Mouse (Mus musculus) midbrain, embryonic 16.5 days (tissue): ENCODE data around the gene A030014E15Rik. TPM values are rescaled to one million over a fixed set of nuclear protein-coding genes. Genes with fewer than 3 reads are reported as not detected.
"Not testable (repeated sequence)": the region's sequence is repeated elsewhere in the genome, so short reads cannot be mapped to it uniquely, and the experiment has no call there.

ENCODE experiments used
- ATAC-seq: fragments of 200-750 bp; cut with Nextera tagmentation; 2 replicates; pipeline ENCODE4 v1.8.0; 2017; ENCODE audit warnings: moderate TSS enrichment
- H3K27ac ChIP-seq: fragments of 300-500 bp; sonication (generic); 2 replicates; pipeline ENCODE4 v1.5.1; 2014; ENCODE audit warnings: mild to moderate bottlenecking, low read length, mixed read lengths
- H3K27me3 ChIP-seq: fragments of 300-500 bp; sonication (generic); 2 replicates; pipeline ENCODE4 v1.6.1; 2014; ENCODE audit warnings: low read depth, low read length, mixed read lengths; ENCODE audit not compliant: control insufficient read depth, insufficient read depth
- H3K36me3 ChIP-seq: fragments of 300-500 bp; sonication (generic); 2 replicates; pipeline ENCODE4 v1.6.1; 2014; ENCODE audit warnings: mild to moderate bottlenecking, low read length, moderate library complexity, mixed read lengths; ENCODE audit not compliant: control insufficient read depth, insufficient read depth
- H3K4me1 ChIP-seq: fragments of 300-500 bp; sonication (generic); 2 replicates; pipeline ENCODE4 v1.6.1; 2014; ENCODE audit warnings: mild to moderate bottlenecking, low read length, mixed read lengths; ENCODE audit not compliant: control insufficient read depth, insufficient read depth
- H3K4me2 ChIP-seq: fragments of 300-500 bp; sonication (generic); 2 replicates; pipeline ENCODE4 v1.6.1; 2014; ENCODE audit warnings: mild to moderate bottlenecking, low read length, mixed read lengths
- H3K4me3 ChIP-seq: fragments of 300-500 bp; sonication (generic); 2 replicates; pipeline ENCODE4 v1.5.1; 2014; ENCODE audit warnings: low read depth, mild to moderate bottlenecking, low read length, moderate library complexity, mixed read lengths
- H3K9ac ChIP-seq: fragments of 300-500 bp; sonication (generic); 2 replicates; pipeline ENCODE4 v1.6.1; 2014; ENCODE audit warnings: low read depth, low read length, mixed read lengths
- H3K9me3 ChIP-seq: fragments of 300-500 bp; sonication (generic); replicated peaks from 2 replicates; pipeline ENCODE4 v1.6.1; 2014; ENCODE audit warnings: mild to moderate bottlenecking, low read length, mixed read lengths; ENCODE audit not compliant: control insufficient read depth, poor library complexity, severe bottlenecking
- WGBS: fragments of 180-500 bp; shearing (Covaris S2); extraction: QIAGEN DNeasy Blood & Tissue Kit; methylation state at CpG from one replicate; pipeline ENCODE4 v1.1.7; 2014; 5-methylcytosine and 5-hydroxymethylcytosine counted together
- polyA plus RNA-seq: library from polyadenylated mRNA; unstranded; fragments of >200 nt; fragmentation: Nextera tagmentation; extraction: Ambion mirVana; gene quantifications from 2 replicates; pipeline ENCODE4 v1.2.1, GENCODE M21; 2015

The A030014E15Rik gene
- polyA plus RNA-seq, 1 experiment from 2014 or later, result not detected

DNA sequence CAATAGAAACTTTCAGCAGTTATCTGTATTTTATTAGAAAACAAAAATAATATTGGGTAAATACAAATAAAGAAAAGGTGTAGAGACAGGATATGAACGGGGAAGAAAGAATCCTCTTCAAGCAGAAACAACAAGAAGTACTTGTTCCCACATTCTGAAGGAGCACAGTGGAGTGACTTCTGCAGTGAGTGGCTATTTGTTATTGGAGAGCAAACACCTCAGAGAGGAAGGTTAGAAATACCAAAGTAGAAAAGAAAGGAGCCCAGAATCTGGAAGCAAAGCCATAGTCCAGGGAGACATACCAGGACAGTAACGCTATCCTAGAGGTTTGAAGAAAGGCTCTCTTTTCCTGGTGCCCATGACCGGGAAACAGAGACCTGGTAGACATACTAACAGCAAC is 5.8 kb downstream of the A030014E15Rik start:
- not testable (repeated sequence) for H3K4me1 ChIP-seq, ATAC-seq, H3K9me3 ChIP-seq, H3K4me2 ChIP-seq, H3K4me3 ChIP-seq, H3K27me3 ChIP-seq, H3K9ac ChIP-seq, H3K27ac ChIP-seq, H3K36me3 ChIP-seq
- WGBS, result 87% methylated on average over 3 of the region's 3 CpGs

DNA sequence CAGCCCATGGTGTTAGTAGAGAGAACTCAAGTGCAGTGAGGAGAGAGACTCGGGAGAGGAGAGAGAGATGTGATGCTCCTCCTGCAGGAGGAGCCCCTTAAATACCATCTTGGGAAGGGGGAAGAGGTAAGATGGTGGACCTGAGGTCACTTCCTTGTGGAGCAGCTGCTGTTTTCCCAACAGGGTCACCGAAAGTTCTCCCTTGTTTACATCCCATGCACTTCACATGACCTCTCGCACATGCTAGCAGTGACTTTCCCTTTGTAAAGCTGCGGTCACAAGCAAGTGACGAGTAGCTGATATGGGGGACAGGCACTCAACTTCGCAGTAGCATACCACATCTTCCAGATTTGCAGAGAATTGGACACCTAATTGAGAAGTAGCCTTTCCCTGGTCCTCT is 6.6 kb downstream of the A030014E15Rik start, which contains the start of gene Gm6217:
Gene Gm6217 (minus strand): TSS at position 74 of the 400 bp plus-strand sequence.
- ATAC-seq, H3K27me3 ChIP-seq, H3K9me3 ChIP-seq, H3K9ac ChIP-seq, H3K4me2 ChIP-seq, H3K4me3 ChIP-seq, H3K4me1 ChIP-seq, H3K36me3 ChIP-seq, H3K27ac ChIP-seq: not testable (repeated sequence)
- no CpG with 5 or more reads among the region's 6 CpGs for WGBS

DNA sequence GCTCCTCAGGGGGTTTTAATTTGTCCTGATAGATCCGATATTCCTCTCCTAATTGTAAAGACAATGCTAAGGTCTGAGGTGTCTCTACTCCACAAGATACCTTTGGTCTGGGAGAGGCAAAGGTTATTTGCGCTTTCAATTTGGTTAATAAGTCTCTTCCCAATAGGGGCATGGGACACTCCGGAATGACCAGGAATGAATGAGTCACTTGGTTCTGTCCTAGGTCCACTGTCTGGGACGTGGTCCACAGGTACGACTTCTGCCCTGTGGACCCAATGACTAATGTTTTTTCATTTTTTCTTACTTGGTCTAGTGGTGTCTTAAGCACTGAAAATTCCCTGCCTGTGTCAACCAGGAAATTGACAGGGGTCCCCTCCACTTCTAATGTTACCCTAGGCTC is 13.9 kb downstream of the A030014E15Rik start:
- Histone ChIP-seq H3K36me3 (no peaks in the 10 kb centered on the region), H3K9ac (no peak overlapping the region), H3K4me1 (no peaks in the 10 kb centered on the region), H3K4me3 (no peak overlapping the region), H3K9me3 (no peaks in the 10 kb centered on the region), H3K27ac (no peak overlapping the region), H3K27me3 (no peaks in the 10 kb centered on the region), H3K4me2 (no peak overlapping the region)
- ATAC-seq, result no peak
- WGBS, result 97% methylated on average over 5 of the region's 5 CpGs

DNA sequence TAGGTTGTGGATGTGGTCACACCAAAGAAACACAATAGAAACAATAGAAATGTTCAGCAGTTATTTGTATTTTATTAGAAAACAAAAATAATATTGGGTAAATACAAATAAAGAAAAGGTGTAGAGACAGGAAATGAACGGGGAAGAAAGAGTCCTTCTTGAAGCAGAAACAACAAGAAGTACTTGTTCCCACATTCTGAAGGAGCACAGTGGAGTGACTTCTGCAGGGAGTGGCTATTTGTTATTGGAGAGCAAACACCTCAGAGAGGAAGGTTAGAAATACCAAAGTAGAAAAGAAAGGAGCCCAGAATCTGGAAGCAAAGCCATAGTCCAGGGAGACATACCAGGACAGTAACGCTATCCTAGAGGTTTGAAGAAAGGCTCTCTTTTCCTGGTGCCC is 17.8 kb downstream of the A030014E15Rik start:
- H3K27ac ChIP-seq, H3K36me3 ChIP-seq: not testable (repeated sequence)
- WGBS, result 80% methylated on average over 1 of the region's 2 CpGs

DNA sequence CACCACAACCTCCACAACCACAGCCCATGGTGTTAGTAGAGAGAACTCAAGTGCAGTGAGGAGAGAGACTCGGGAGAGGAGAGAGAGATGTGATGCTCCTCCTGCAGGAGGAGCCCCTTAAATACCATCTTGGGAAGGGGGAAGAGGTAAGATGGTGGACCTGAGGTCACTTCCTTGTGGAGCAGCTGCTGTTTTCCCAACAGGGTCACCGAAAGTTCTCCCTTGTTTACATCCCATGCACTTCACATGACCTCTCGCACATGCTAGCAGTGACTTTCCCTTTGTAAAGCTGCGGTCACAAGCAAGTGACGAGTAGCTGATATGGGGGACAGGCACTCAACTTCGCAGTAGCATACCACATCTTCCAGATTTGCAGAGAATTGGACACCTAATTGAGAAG is 18.6 kb downstream of the A030014E15Rik start, which contains the start of gene A030003K21Rik:
Gene A030003K21Rik (minus strand): TSS at position 94 of the 400 bp plus-strand sequence.
- H3K36me3 ChIP-seq, H3K9ac ChIP-seq: not testable (repeated sequence)
- no CpG with 5 or more reads among the region's 6 CpGs for WGBS

More for the DNA sequence above, 17.8 kb downstream of the A030014E15Rik start:
- not testable (repeated sequence) for ATAC-seq, H3K4me3 ChIP-seq, H3K9ac ChIP-seq, H3K4me2 ChIP-seq, H3K4me1 ChIP-seq, H3K9me3 ChIP-seq, H3K27me3 ChIP-seq

DNA sequence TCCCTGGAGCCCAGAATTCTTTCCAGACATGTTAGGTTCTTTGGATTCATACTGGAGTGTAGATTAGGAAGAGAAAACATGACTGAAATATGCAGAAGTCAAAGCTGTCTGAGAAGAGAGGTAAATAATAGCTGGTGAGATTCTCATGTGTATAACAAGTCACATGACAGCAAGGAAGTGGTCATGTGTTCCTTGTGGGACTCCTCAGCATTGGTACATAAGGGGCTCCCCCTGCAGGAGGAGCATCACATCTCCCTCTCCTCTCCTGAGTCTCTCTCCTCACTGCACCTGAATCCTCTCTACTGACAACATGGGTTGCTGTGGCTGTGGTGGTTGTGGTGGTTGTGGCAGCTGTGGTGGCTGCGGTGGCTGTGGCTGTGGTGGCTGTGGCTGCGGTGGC is 21.3 kb downstream of the A030014E15Rik start:
- ATAC-seq, H3K9me3 ChIP-seq, H3K4me2 ChIP-seq, H3K4me1 ChIP-seq, H3K9ac ChIP-seq, H3K27ac ChIP-seq, H3K36me3 ChIP-seq, H3K27me3 ChIP-seq, H3K4me3 ChIP-seq: not testable (repeated sequence)
- WGBS, result 94% methylated on average over 2 of the region's 2 CpGs

More for the DNA sequence above, 18.6 kb downstream of the A030014E15Rik start, which contains the start of gene A030003K21Rik:
- ATAC-seq, H3K27ac ChIP-seq, H3K9me3 ChIP-seq, H3K27me3 ChIP-seq, H3K4me2 ChIP-seq, H3K4me3 ChIP-seq, H3K4me1 ChIP-seq: not testable (repeated sequence)

DNA sequence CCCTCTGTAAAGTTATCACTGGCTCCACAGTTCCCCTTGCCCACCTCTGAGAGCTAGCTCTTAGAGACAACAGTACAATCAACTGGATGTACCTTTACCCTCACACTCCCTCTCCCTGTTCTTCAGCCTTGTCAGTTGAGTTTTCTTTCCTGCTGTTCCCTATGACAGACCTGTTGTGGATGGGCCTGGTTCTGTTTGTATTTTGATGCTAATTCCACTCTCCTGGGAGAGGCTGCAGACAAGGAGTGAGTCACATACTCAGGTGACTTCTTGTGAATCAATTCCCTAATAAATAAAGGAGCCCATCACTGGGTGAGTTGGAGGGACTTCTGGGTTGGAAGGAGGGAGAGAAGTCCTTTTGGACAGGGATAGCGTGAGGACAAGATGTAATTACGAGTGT is 23.9 kb downstream of the A030014E15Rik start:
- no peak overlapping the region for H3K4me2 ChIP-seq
- H3K27me3 ChIP-seq, result no peaks in the 10 kb centered on the region
- H3K9ac ChIP-seq, result no peak overlapping the region
- H3K27ac ChIP-seq, result no peak overlapping the region
- no peaks in the 10 kb centered on the region for H3K4me1 ChIP-seq
- H3K4me3 ChIP-seq, result no peak overlapping the region
- H3K36me3 ChIP-seq, result no peaks in the 10 kb centered on the region
- no peaks in the 10 kb centered on the region for H3K9me3 ChIP-seq
- 89% methylated on average over 2 of the region's 2 CpGs for WGBS
- ATAC-seq, result no peak

DNA sequence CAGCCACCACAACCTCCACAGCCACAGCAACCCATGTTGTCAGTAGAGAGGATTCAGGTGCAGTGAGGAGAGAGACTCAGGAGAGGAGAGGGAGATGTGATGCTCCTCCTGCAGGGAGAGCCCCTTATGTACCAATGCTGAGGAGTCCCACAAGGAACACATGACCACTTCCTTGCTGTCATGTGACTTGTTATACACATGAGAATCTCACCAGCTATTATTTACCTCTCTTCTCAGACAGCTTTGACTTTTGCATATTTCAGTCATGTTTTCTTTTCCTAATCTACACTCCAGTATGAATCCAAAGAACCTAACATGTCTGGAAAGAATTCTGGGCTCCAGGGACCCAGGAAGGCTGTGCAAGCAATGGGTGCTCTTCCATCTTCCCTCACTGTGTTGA is 31.2 kb downstream of the A030014E15Rik start, which contains the start of gene Gm7544:
Gene Gm7544 (minus strand): TSS at position 101 of the 400 bp plus-strand sequence.
- H3K9me3 ChIP-seq, ATAC-seq, H3K27ac ChIP-seq, H3K4me2 ChIP-seq, H3K9ac ChIP-seq, H3K4me3 ChIP-seq, H3K36me3 ChIP-seq, H3K27me3 ChIP-seq, H3K4me1 ChIP-seq: not testable (repeated sequence)

DNA sequence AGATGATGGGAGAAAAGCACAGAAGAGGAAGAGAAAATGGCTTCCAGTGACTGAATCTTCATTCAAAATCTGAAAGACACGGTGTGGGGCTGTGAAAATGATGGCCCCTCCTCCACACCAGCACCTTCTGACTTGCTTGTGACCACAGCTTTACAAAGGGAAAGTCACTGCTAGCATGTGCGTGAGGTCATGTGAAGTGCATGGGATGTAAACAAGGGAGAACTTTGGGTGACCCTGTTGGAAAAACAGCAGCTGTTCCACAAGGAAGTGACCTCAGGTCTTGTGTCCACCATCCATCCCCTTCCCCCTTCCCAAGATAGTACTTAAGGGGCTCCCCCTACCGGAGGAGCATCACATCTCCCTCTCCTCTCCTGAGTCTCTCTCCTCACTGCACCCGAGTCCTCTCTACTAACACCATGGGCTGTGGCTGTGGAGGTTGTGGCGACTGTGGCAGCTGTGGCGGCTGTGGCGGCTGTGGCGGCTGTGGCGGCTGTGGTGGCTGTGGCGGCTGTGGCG is 35.2 kb downstream of the A030014E15Rik start, which contains the start of gene Gm47955:
Gene Gm47955 (plus strand): TSS at position 417 of the 516 bp plus-strand sequence.
- no peaks in the 10 kb centered on the region for H3K27me3 ChIP-seq
- no peaks in the 10 kb centered on the region for H3K9me3 ChIP-seq
- 92% methylated on average over 11 of the region's 11 CpGs for WGBS
- H3K9ac ChIP-seq, result no peak within 1 kb of the TSS
- no peaks in the 10 kb centered on the region for H3K4me1 ChIP-seq
- no peak within 1 kb of the TSS for H3K4me2 ChIP-seq
- no peak within 1 kb of the TSS for H3K27ac ChIP-seq
- ATAC-seq, result no peak
- H3K4me3 ChIP-seq, result no peak within 1 kb of the TSS
- no peaks in the 10 kb centered on the region for H3K36me3 ChIP-seq
